Mouse (Mus musculus): ENCODE measurements around the gene Krtap1-3. TPM values are rescaled to one million over a fixed set of nuclear protein-coding genes. Genes with fewer than 3 reads are reported as not detected.
"Not testable (repeated sequence)": the region's sequence is repeated elsewhere in the genome, so short reads cannot be mapped to it uniquely, and the experiment has no call there.

The Krtap1-3 gene
- polyA plus RNA-seq, 1 experiment from 2014 or later: not detected

GRCm38 (mm10) chr11:99620335-99620734 lies 29.2 kb upstream of the Krtap1-3 start, which contains the start of gene Gm11562:
TSS of gene Gm11562 (minus strand) at chr11:99620435.
- Histone ChIP-seq H3K4me2 (ENCODE audit: low read depth, low read length) (no peak within 1 kb of the TSS), H3K9ac (replicated peaks) (no peak within 1 kb of the TSS), H3K36me3 (replicated peaks; ENCODE audit: insufficient read depth, low read length) (no peaks in the 10 kb centered on the region), H3K4me1 (ENCODE audit: insufficient read depth) (no peaks in the 10 kb centered on the region), H3K4me3 (ENCODE audit: low read depth, low read length) (no peak within 1 kb of the TSS), H3K27ac (ENCODE audit: low read depth) (no peak within 1 kb of the TSS), H3K27me3 (ENCODE audit: insufficient read depth, low read length) (no peaks in the 10 kb centered on the region), H3K9me3 (ENCODE audit: low read length) (no peaks in the 10 kb centered on the region)
- DNase-seq: no peak
- WGBS (ENCODE audit: insufficient replicate concordance): 71% methylated on average over 2 of the region's 2 CpGs
- ATAC-seq: no peak
- TF ChIP-seq CTCF (IDR thresholded peaks at IDR 0.05; ENCODE audit: low read depth) (no peak), EP300 (IDR thresholded peaks at IDR 0.05; ENCODE audit: low read depth) (no peak)

GRCm38 (mm10) chr11:99614796-99615363 lies 23.7 kb upstream of the Krtap1-3 start, which contains the start of gene Krtap2-4:
TSS of gene Krtap2-4 (minus strand) at chr11:99614846.
- WGBS (ENCODE audit: insufficient replicate concordance): 61% methylated on average over 3 of the region's 3 CpGs
- no peak within 1 kb of the TSS for H3K4me2 ChIP-seq (ENCODE audit: low read depth, low read length)
- no peaks in the 10 kb centered on the region for H3K4me1 ChIP-seq (ENCODE audit: insufficient read depth)
- no peak within 1 kb of the TSS for H3K9ac ChIP-seq (replicated peaks)
- H3K27me3 ChIP-seq (ENCODE audit: insufficient read depth, low read length): no peaks in the 10 kb centered on the region
- no peak within 1 kb of the TSS for H3K27ac ChIP-seq (ENCODE audit: low read depth)
- no peaks in the 10 kb centered on the region for H3K9me3 ChIP-seq (ENCODE audit: low read length)
- no peak for ATAC-seq
- no peaks in the 10 kb centered on the region for H3K36me3 ChIP-seq (replicated peaks; ENCODE audit: insufficient read depth, low read length)
- no peak for DNase-seq
- TF ChIP-seq CTCF (IDR thresholded peaks at IDR 0.05; ENCODE audit: low read depth) (no peak), EP300 (IDR thresholded peaks at IDR 0.05; ENCODE audit: low read depth) (no peak)
- no peak within 1 kb of the TSS for H3K4me3 ChIP-seq (ENCODE audit: low read depth, low read length)

GRCm38 (mm10) chr11:99610089-99610488 lies 18.9 kb upstream of the Krtap1-3 start, which contains the start of gene Gm11937:
TSS of gene Gm11937 (minus strand) at chr11:99610189.
- WGBS (ENCODE audit: insufficient replicate concordance): 64% methylated on average over 1 of the region's 2 CpGs
- not testable (repeated sequence) for H3K36me3 ChIP-seq (replicated peaks; ENCODE audit: insufficient read depth, low read length); H3K4me3 ChIP-seq (ENCODE audit: low read depth, low read length); H3K9me3 ChIP-seq (ENCODE audit: low read length); H3K27ac ChIP-seq (ENCODE audit: low read depth); H3K4me2 ChIP-seq (ENCODE audit: low read depth, low read length); H3K27me3 ChIP-seq (ENCODE audit: insufficient read depth, low read length); H3K9ac ChIP-seq (replicated peaks); H3K4me1 ChIP-seq (ENCODE audit: insufficient read depth); ATAC-seq; DNase-seq

- TF ChIP-seq CTCF (IDR thresholded peaks at IDR 0.05; ENCODE audit: low read depth) (no peak), EP300 (IDR thresholded peaks at IDR 0.05; ENCODE audit: low read depth) (no peak)
- Histone ChIP-seq H3K4me1 (ENCODE audit: insufficient read depth) (no peaks in the 10 kb centered on the region), H3K9me3 (ENCODE audit: low read length) (no peaks in the 10 kb centered on the region), H3K9ac (replicated peaks) (no peak overlapping the region), H3K4me3 (ENCODE audit: low read depth, low read length) (no peak overlapping the region), H3K27me3 (ENCODE audit: insufficient read depth, low read length) (no peaks in the 10 kb centered on the region), H3K4me2 (ENCODE audit: low read depth, low read length) (no peak overlapping the region), H3K36me3 (replicated peaks; ENCODE audit: insufficient read depth, low read length) (no peaks in the 10 kb centered on the region), H3K27ac (ENCODE audit: low read depth) (no peak overlapping the region)
- ATAC-seq (no peak), DNase-seq (no peak)
- WGBS (ENCODE audit: insufficient replicate concordance): 54% methylated on average over 1 of the region's 1 CpGs
Observed at GRCm38 (mm10) chr11:99609126-99609525, 18.0 kb upstream of the Krtap1-3 start.

GRCm38 (mm10) chr11:99603208-99603607 lies 12.1 kb upstream of the Krtap1-3 start, which contains the start of gene Gm11938:
TSS of gene Gm11938 (minus strand) at chr11:99603308.
- WGBS (ENCODE audit: insufficient replicate concordance): 70% methylated on average over 1 of the region's 1 CpGs
- H3K36me3 ChIP-seq (replicated peaks; ENCODE audit: insufficient read depth, low read length): not testable (repeated sequence)

GRCm38 (mm10) chr11:99597742-99598141 lies 6.6 kb upstream of the Krtap1-3 start, which contains the start of gene Krtap9-3:
TSS of gene Krtap9-3 (minus strand) at chr11:99598105.
- H3K4me2 ChIP-seq (ENCODE audit: low read depth, low read length); H3K27ac ChIP-seq (ENCODE audit: low read depth); H3K4me3 ChIP-seq (ENCODE audit: low read depth, low read length); H3K9me3 ChIP-seq (ENCODE audit: low read length); DNase-seq; H3K4me1 ChIP-seq (ENCODE audit: insufficient read depth); H3K36me3 ChIP-seq (replicated peaks; ENCODE audit: insufficient read depth, low read length); H3K27me3 ChIP-seq (ENCODE audit: insufficient read depth, low read length); ATAC-seq; H3K9ac ChIP-seq (replicated peaks): not testable (repeated sequence)
- 67% methylated on average over 6 of the region's 6 CpGs for WGBS (ENCODE audit: insufficient replicate concordance)

More at GRCm38 (mm10) chr11:99603208-99603607, 12.1 kb upstream of the Krtap1-3 start, which contains the start of gene Gm11938:
- not testable (repeated sequence) for H3K9ac ChIP-seq (replicated peaks); H3K9me3 ChIP-seq (ENCODE audit: low read length); DNase-seq; H3K4me1 ChIP-seq (ENCODE audit: insufficient read depth); ATAC-seq; H3K27ac ChIP-seq (ENCODE audit: low read depth); H3K27me3 ChIP-seq (ENCODE audit: insufficient read depth, low read length); H3K4me3 ChIP-seq (ENCODE audit: low read depth, low read length); H3K4me2 ChIP-seq (ENCODE audit: low read depth, low read length)

GRCm38 (mm10) chr11:99585096-99585495 lies 6.0 kb downstream of the Krtap1-3 start:
- no peak for DNase-seq
- Histone ChIP-seq H3K4me2 (ENCODE audit: low read depth, low read length) (no peak overlapping the region), H3K4me1 (ENCODE audit: insufficient read depth) (no peaks in the 10 kb centered on the region), H3K9me3 (ENCODE audit: low read length) (no peaks in the 10 kb centered on the region), H3K9ac (replicated peaks) (no peak overlapping the region), H3K27ac (ENCODE audit: low read depth) (no peak overlapping the region), H3K27me3 (ENCODE audit: insufficient read depth, low read length) (no peaks in the 10 kb centered on the region), H3K4me3 (ENCODE audit: low read depth, low read length) (no peak overlapping the region), H3K36me3 (replicated peaks; ENCODE audit: insufficient read depth, low read length) (no peaks in the 10 kb centered on the region)
- TF ChIP-seq EP300 (IDR thresholded peaks at IDR 0.05; ENCODE audit: low read depth): no peak
- TF ChIP-seq CTCF (IDR thresholded peaks at IDR 0.05; ENCODE audit: low read depth): no peak
- no peak for ATAC-seq
- 82% methylated on average over 7 of the region's 7 CpGs for WGBS (ENCODE audit: insufficient replicate concordance)

All from liver, postnatal 0 days (tissue).